Mouse (Mus musculus) liver, adult 2 months (tissue): Measurements from ENCODE around the gene Amhr2. TPM values are rescaled to one million over a fixed set of nuclear protein-coding genes. Genes with fewer than 3 reads are reported as not detected.

Experiments
- DNase-seq: peaks from one replicate; pipeline ENCODE4 v3.0.0-alpha.2; 2011; ENCODE audit warnings: low read depth, low spot score; ENCODE audit errors: extremely low read depth
- H3K27ac ChIP-seq: fragments of 200-500 bp; replicated peaks from 2 replicates; pipeline ENCODE4 v1.5.1; 2012; ENCODE audit warnings: low read depth, mild to moderate bottlenecking, control low read depth, inconsistent platforms, low read length; ENCODE audit not compliant: insufficient read depth
- H3K27me3 ChIP-seq: fragments of 200-500 bp; 2 replicates; pipeline ENCODE4 v1.6.1; 2012; ENCODE audit warnings: mild to moderate bottlenecking, moderate library complexity, low read length, inconsistent platforms; ENCODE audit not compliant: control insufficient read depth, insufficient read depth
- H3K36me3 ChIP-seq: fragments of 200-500 bp; 2 replicates; pipeline ENCODE4 v1.6.1; 2012; ENCODE audit warnings: low read length, inconsistent platforms; ENCODE audit not compliant: control insufficient read depth, insufficient read depth
- H3K4me1 ChIP-seq: fragments of 200-500 bp; 2 replicates; pipeline ENCODE4 v1.6.1; 2011; ENCODE audit warnings: low read length; ENCODE audit not compliant: control insufficient read depth, insufficient read depth
- H3K4me3 ChIP-seq: fragments of 200-500 bp; 2 replicates; pipeline ENCODE4 v1.5.1; 2011; ENCODE audit warnings: low read depth, mild to moderate bottlenecking, control low read depth, low read length, moderate library complexity; ENCODE audit not compliant: insufficient read depth
- H3K79me2 ChIP-seq: fragments of 200-500 bp; 2 replicates; pipeline ENCODE4 v1.6.1; 2012; ENCODE audit warnings: inconsistent platforms, mild to moderate bottlenecking, low read length, moderate library complexity; ENCODE audit not compliant: control insufficient read depth, insufficient read depth
- H3K9ac ChIP-seq: fragments of 200-500 bp; 2 replicates; pipeline ENCODE4 v1.6.1; 2012; ENCODE audit warnings: low read depth, mild to moderate bottlenecking, control low read depth, inconsistent platforms, low read length
- CTCF ChIP-seq: fragments of 200-500 bp; IDR thresholded peaks from 2 replicates; pipeline ENCODE4 v1.5.1; 2011; ENCODE audit warnings: low read depth, low read length, control low read depth
- POLR2A ChIP-seq: fragments of 200-500 bp; IDR thresholded peaks from 2 replicates; pipeline ENCODE4 v1.6.1; 2011; ENCODE audit warnings: low read length, control low read depth; ENCODE audit not compliant: insufficient read depth; ENCODE audit errors: extremely low read depth
- WGBS: fragments of 180-500 bp; shearing (Covaris S2); methylation state at CpG from one replicate; pipeline ENCODE4 v1.1.7; 2018; 5-methylcytosine and 5-hydroxymethylcytosine counted together
- polyA plus RNA-seq: library from polyadenylated mRNA; depleted of rRNA; stranded (reverse); fragments of >200 nt; gene quantifications from 2 replicates; pipeline ENCODE4 v1.2.3, GENCODE M21; 2012; rRNA removed
- total RNA-seq: library from RNA; depleted of rRNA; stranded (reverse); fragments of >200 nt; gene quantifications from 2 replicates; pipeline ENCODE4 v1.2.3, GENCODE M21; 2014; rRNA removed

Gene Amhr2
- total and polyA plus RNA-seq, 2 experiments, result 0.09 to 0.40 TPM

- 88% methylated on average over 19 of the region's 19 CpGs for WGBS
- no peak overlapping the region for H3K27ac ChIP-seq
- H3K36me3 ChIP-seq, result peaks cover 45% of the 10 kb centered on the region
- no peak for TF ChIP-seq CTCF
- no peak for TF ChIP-seq POLR2A
- no peak overlapping the region for H3K9ac ChIP-seq
- no peaks in the 10 kb centered on the region for H3K27me3 ChIP-seq
- H3K4me1 ChIP-seq, result no peaks in the 10 kb centered on the region
- H3K4me3 ChIP-seq, result no peak overlapping the region
- DNase-seq, result no peak
- no peaks in the 10 kb centered on the region for H3K79me2 ChIP-seq
These were observed 56.1 kb downstream of the Amhr2 start for GRCm38 (mm10) chr15:102501084-102501814.

- H3K36me3 ChIP-seq, result peaks cover 37% of the 10 kb centered on the region
- 70% methylated on average over 9 of the region's 9 CpGs for WGBS
- H3K79me2 ChIP-seq, result no peaks in the 10 kb centered on the region
- H3K4me1 ChIP-seq, result no peaks in the 10 kb centered on the region
- H3K4me3 ChIP-seq, result no peak overlapping the region
- no peaks in the 10 kb centered on the region for H3K27me3 ChIP-seq
- H3K27ac ChIP-seq, result no peak overlapping the region
- DNase-seq, result peak; percentile 61
- TF ChIP-seq POLR2A (no peak), CTCF (no peak)
- H3K9ac ChIP-seq, result no peak overlapping the region
These were observed 57.2 kb downstream of the Amhr2 start for GRCm38 (mm10) chr15:102502254-102502840.

DNA sequence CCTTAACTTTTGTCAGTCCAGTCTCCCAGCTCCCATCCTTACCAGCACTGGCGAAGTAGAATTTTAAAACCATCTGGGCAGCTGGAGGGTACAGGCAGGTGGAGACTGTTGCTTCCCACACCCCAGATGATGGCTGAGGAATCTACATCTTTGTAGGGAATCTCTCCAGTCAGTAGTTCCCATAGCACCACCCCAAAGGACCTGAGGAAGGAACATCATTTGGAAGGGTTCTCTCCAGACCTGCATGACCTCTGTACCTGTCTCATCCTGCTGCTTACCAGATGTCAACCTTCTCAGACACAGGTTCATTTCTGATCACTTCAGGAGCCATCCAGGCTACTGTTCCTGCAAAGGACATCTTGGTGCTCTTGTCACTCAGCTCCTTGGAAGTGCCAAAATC is 58.3 kb downstream of the Amhr2 start, which contains the start of gene Gm10337:
Gene Gm10337 (plus strand): TSS at position 276 of the 400 bp plus-strand sequence.
- no peak within 1 kb of the TSS for H3K27ac ChIP-seq
- H3K9ac ChIP-seq, result no peak within 1 kb of the TSS
- H3K4me3 ChIP-seq, result no peak within 1 kb of the TSS
- H3K79me2 ChIP-seq, result no peaks in the 10 kb centered on the region
- DNase-seq, result no peak
- H3K4me1 ChIP-seq, result no peaks in the 10 kb centered on the region
- H3K36me3 ChIP-seq, result peaks cover 26% of the 10 kb centered on the region
- H3K27me3 ChIP-seq, result no peaks in the 10 kb centered on the region
- TF ChIP-seq POLR2A (no peak), CTCF (no peak)
- 85% methylated on average over 1 of the region's 1 CpGs for WGBS

Other genes starting within 250 kb of the Amhr2 start
- 15.6 and 21.0 TPM in 2 replicates for gene Zfp740, start 242.1 kb upstream of the Amhr2 start, total RNA-seq
- gene Zfp740, start 242.1 kb upstream of the Amhr2 start, polyA plus RNA-seq, result 8.1 and 9.4 TPM in 2 replicates
- 47.6 and 449 TPM in 2 replicates for gene Csad, start 240.6 kb upstream of the Amhr2 start, total RNA-seq
- gene Csad, start 240.6 kb upstream of the Amhr2 start, polyA plus RNA-seq, result 107 and 123 TPM in 2 replicates
- gene Itgb7, start 213.4 kb upstream of the Amhr2 start, total RNA-seq, result 1.3 and 2.2 TPM in 2 replicates
- gene Itgb7, start 213.4 kb upstream of the Amhr2 start, polyA plus RNA-seq, result 1.7 and 1.8 TPM in 2 replicates
- gene Rarg, start 187.8 kb upstream of the Amhr2 start, total RNA-seq, result 1.5 and 2.0 TPM in 2 replicates
- 5.3 and 6.0 TPM in 2 replicates for gene Rarg, start 187.8 kb upstream of the Amhr2 start, polyA plus RNA-seq
- gene Gm9918, start 174.8 kb upstream of the Amhr2 start, total RNA-seq, result not detected in 2 replicates
- 0.05 TPM in 1 of 2 replicates, not detected in the other for gene Gm9918, start 174.8 kb upstream of the Amhr2 start, polyA plus RNA-seq
- gene Mfsd5, start 165.9 kb upstream of the Amhr2 start, total RNA-seq, result 8.5 and 10.1 TPM in 2 replicates
- gene Mfsd5, start 165.9 kb upstream of the Amhr2 start, polyA plus RNA-seq, result 44.3 and 51.4 TPM in 2 replicates
- 0.09 and 0.27 TPM in 2 replicates for gene Espl1, start 149.1 kb upstream of the Amhr2 start, total RNA-seq
- gene Espl1, start 149.1 kb upstream of the Amhr2 start, polyA plus RNA-seq, result 0.11 and 0.21 TPM in 2 replicates
- gene Pfdn5, start 119.3 kb upstream of the Amhr2 start, total RNA-seq, result 137 and 195 TPM in 2 replicates
- 44.6 and 45.2 TPM in 2 replicates for gene Pfdn5, start 119.3 kb upstream of the Amhr2 start, polyA plus RNA-seq
- 25.5 and 27.6 TPM in 2 replicates for gene Myg1, start 113.7 kb upstream of the Amhr2 start, total RNA-seq
- 32.0 and 32.3 TPM in 2 replicates for gene Myg1, start 113.7 kb upstream of the Amhr2 start, polyA plus RNA-seq
- gene Aaas, start 94.6 kb upstream of the Amhr2 start, total RNA-seq, result 4.0 and 8.3 TPM in 2 replicates
- 18.9 and 24.0 TPM in 2 replicates for gene Aaas, start 94.6 kb upstream of the Amhr2 start, polyA plus RNA-seq
- gene Sp7, start 78.2 kb upstream of the Amhr2 start, total RNA-seq, result not detected in 2 replicates
- not detected in 2 replicates for gene Sp7, start 78.2 kb upstream of the Amhr2 start, polyA plus RNA-seq
- gene Sp1, start 39.2 kb upstream of the Amhr2 start, total RNA-seq, result 16.7 and 18.2 TPM in 2 replicates
- gene Sp1, start 39.2 kb upstream of the Amhr2 start, polyA plus RNA-seq, result 7.3 and 7.6 TPM in 2 replicates
- gene Prr13, start 13.7 kb downstream of the Amhr2 start, total RNA-seq, result 7.3 and 11.1 TPM in 2 replicates
- gene Prr13, start 13.7 kb downstream of the Amhr2 start, polyA plus RNA-seq, result 93.4 and 98.3 TPM in 2 replicates
- gene Pcbp2, start 25.2 kb downstream of the Amhr2 start, total RNA-seq, result 112 and 189 TPM in 2 replicates
- gene Pcbp2, start 25.2 kb downstream of the Amhr2 start, polyA plus RNA-seq, result 261 and 273 TPM in 2 replicates
- not detected in 2 replicates for gene Gm10337, start 58.4 kb downstream of the Amhr2 start, total RNA-seq
- not detected in 2 replicates for gene Gm10337, start 58.4 kb downstream of the Amhr2 start, polyA plus RNA-seq
- 0.34 and 0.46 TPM in 2 replicates for gene Map3k12, start 71.7 kb downstream of the Amhr2 start, total RNA-seq
- 0.22 and 0.43 TPM in 2 replicates for gene Map3k12, start 71.7 kb downstream of the Amhr2 start, polyA plus RNA-seq
- 15.2 and 16.0 TPM in 2 replicates for gene Tarbp2, start 72.8 kb downstream of the Amhr2 start, total RNA-seq
- gene Tarbp2, start 72.8 kb downstream of the Amhr2 start, polyA plus RNA-seq, result 34.1 and 40.6 TPM in 2 replicates
- gene Npff, start 79.6 kb downstream of the Amhr2 start, total RNA-seq, result 0.27 and 0.65 TPM in 2 replicates
- 1.4 and 3.5 TPM in 2 replicates for gene Npff, start 79.6 kb downstream of the Amhr2 start, polyA plus RNA-seq
- not detected in 2 replicates for gene Gm28047, start 179.7 kb downstream of the Amhr2 start, total RNA-seq
- not detected in 2 replicates for gene Gm28047, start 179.7 kb downstream of the Amhr2 start, polyA plus RNA-seq
- 10.1 and 12.6 TPM in 2 replicates for gene Atf7, start 180.1 kb downstream of the Amhr2 start, total RNA-seq
- gene Atf7, start 180.1 kb downstream of the Amhr2 start, polyA plus RNA-seq, result 27.8 and 41.1 TPM in 2 replicates
- 149 and 181 TPM in 2 replicates for gene Atp5g2, start 227.0 kb downstream of the Amhr2 start, total RNA-seq
- 342 and 359 TPM in 2 replicates for gene Atp5g2, start 227.0 kb downstream of the Amhr2 start, polyA plus RNA-seq